In genomic region chr19:27694478-27694877, GRCm38 (mm10) we compare ENCODE assay signal across 19 mouse cellular contexts.
A peak's percentile ranks its signal among the peaks of the same experiment; 100 is the strongest.
DNase-seq lines count a peak whose midpoint lies in the region; ATAC-seq and TF ChIP-seq lines count a peak whose summit lies in the region.
"Had no signal": no experiment of that assay in that cellular context is flagged by ENCODE, and none has a peak within 500 bp of the region (broad histone marks: within the 10 kb centered on the region; RNA-seq: fewer than 3 reads in every experiment).

No protein-coding gene starts in this region.

- H3K9me3 ChIP-seq in midbrain, postnatal 0 days (ENCODE audit: low read length) = peaks cover 6% of the 10 kb centered on the region; the same call in 1 of the 2 replicates
- H3K9me3 ChIP-seq in midbrain, embryonic 10.5 days (replicated peaks) = 0 out of 2 replicates have a peak, but pooled peaks cover 6% of the 10 kb centered on the region

- H3K9ac ChIP-seq in midbrain, postnatal 0 days (replicated peaks; ENCODE audit: low read length, poor library complexity, severe bottlenecking) = no peak overlapping the region
- H3K9ac ChIP-seq: hindbrain, embryonic 13.5 days had no signal

- H3K27me3 ChIP-seq in midbrain, postnatal 0 days (ENCODE audit: insufficient read depth, low read length) = no peaks in the 10 kb centered on the region
- H3K27me3 ChIP-seq in midbrain, embryonic 10.5 days (ENCODE audit: low read depth, poor library complexity, severe bottlenecking) = no peaks in the 10 kb centered on the region
- H3K27me3 ChIP-seq: hindbrain, embryonic 13.5 days had no signal

- ATAC-seq in midbrain, postnatal 0 days (ENCODE audit: low FRiP score) = no peak
- ATAC-seq: activated CD4-positive, CD25-positive, alpha-beta regulatory T cell, adult 4 months; forebrain, embryonic 16.5 days; intestine, postnatal 0 days; Patski had no signal

- TF ChIP-seq CTCF in midbrain, postnatal 0 days (IDR thresholded peaks at IDR 0.05) = no peak

- 55% methylated on average over 4 of the region's 4 CpGs for WGBS in midbrain, postnatal 0 days
- WGBS in midbrain, embryonic 10.5 days = 88% methylated on average over 4 of the region's 4 CpGs

- H3K27ac ChIP-seq in midbrain, postnatal 0 days (ENCODE audit: low read depth, low read length) = no peak overlapping the region
- H3K27ac ChIP-seq in midbrain, embryonic 10.5 days (replicated peaks) = no peak overlapping the region
- H3K27ac ChIP-seq: hindbrain, embryonic 13.5 days had no signal

- H3K4me1 ChIP-seq in midbrain, postnatal 0 days (ENCODE audit: insufficient read depth, low read length) = no peaks in the 10 kb centered on the region
- H3K4me1 ChIP-seq in midbrain, embryonic 10.5 days = no peaks in the 10 kb centered on the region
- H3K4me1 ChIP-seq: hindbrain, embryonic 13.5 days had no signal

- no peaks in the 10 kb centered on the region for H3K36me3 ChIP-seq in midbrain, postnatal 0 days (ENCODE audit: insufficient read depth, low read length)
- no peaks in the 10 kb centered on the region for H3K36me3 ChIP-seq in midbrain, embryonic 10.5 days
- H3K36me3 ChIP-seq: hindbrain, embryonic 13.5 days had no signal

- no peak overlapping the region for H3K4me2 ChIP-seq in midbrain, postnatal 0 days (ENCODE audit: low read depth, low read length, poor library complexity, severe bottlenecking)
- H3K4me2 ChIP-seq: hindbrain, embryonic 13.5 days had no signal

- H3K4me3 ChIP-seq in midbrain, postnatal 0 days (ENCODE audit: low read depth, low read length) = no peak overlapping the region
- H3K4me3 ChIP-seq in midbrain, embryonic 10.5 days = no peak overlapping the region
- H3K4me3 ChIP-seq: erythroblast, embryonic 14.5 days; hindbrain, embryonic 13.5 days had no signal

- peak; percentile 39 for DNase-seq in midbrain, postnatal 0 days (ENCODE audit: low spot score)
- no peak for DNase-seq in midbrain, embryonic 10.5 days (ENCODE audit: low spot score)
- DNase-seq in fat pad, adult 2 months (ENCODE audit: extremely low read depth, low read depth, low spot score) = peak; percentile 13
- DNase-seq in left cerebral cortex, postnatal 14 days (ENCODE audit: low spot score in 2 of 2) = peak; percentile 21 to 52
- DNase-seq in right cerebral cortex, postnatal 25 days = peak; percentile 30
- no peak for DNase-seq in cerebellum, adult 9-10 months
- no peak for DNase-seq in urinary bladder, adult 2 months (ENCODE audit: low spot score)
- DNase-seq: adrenal gland, postnatal 25 days; cerebellum, adult 9-11 months; gastrocnemius, postnatal 10 days; heart, postnatal 10 days; kidney, postnatal 14 days; lung, adult 18-20 months had no signal

- intact Hi-C loops in left cerebral cortex, postnatal 14 days (cut with DNase I) = no loop called here

Comparison
In these comparisons a context has a peak if more than half of its experiments do, and no peak if none do; other contexts are left out.
1. DNase-seq: peak in midbrain, postnatal 0 days (single experiment), fat pad, adult 2 months (single experiment), left cerebral cortex, postnatal 14 days (2 of 2) and right cerebral cortex, postnatal 25 days (single experiment); none in midbrain, embryonic 10.5 days (single experiment), cerebellum, adult 9-10 months (single experiment) and urinary bladder, adult 2 months (single experiment).